9 mouse cellular contexts compared by ENCODE assay signal in the genomic region with DNA sequence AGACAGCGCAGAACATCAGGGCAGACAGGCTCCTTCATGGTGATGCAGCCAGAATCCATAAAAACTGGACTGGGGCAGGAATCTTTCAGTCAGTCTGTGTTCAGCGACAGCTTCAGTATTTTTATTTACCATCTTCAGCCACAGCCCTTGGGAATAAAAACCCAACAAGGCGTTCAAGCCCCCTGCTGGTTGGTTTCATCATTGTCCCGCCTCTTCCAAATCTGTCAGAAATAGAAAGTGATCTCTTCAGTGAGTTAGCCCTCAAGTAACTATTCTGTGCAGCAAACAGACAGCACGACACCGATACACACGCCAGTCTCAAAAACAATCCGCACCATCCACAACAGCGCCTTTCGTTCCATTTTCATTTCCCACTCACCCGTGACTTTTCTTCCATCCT. TPM values are rescaled to one million over a fixed set of nuclear protein-coding genes. Genes with fewer than 3 reads are reported as not detected.
A peak's percentile ranks its signal among the peaks of the same experiment; 100 is the strongest.
DNase-seq lines count a peak whose midpoint lies in the region; ATAC-seq and TF ChIP-seq lines count a peak whose summit lies in the region.
"Had no signal": no experiment of that assay in that cellular context is flagged by ENCODE, and none has a peak within 500 bp of the region (broad histone marks: within the 10 kb centered on the region; RNA-seq: fewer than 3 reads in every experiment).

No protein-coding gene starts in this region.

- no peak overlapping the region for H3K9ac ChIP-seq in heart, embryonic 11.5 days (ENCODE audit: low read depth, low read length)

- H3K27me3 ChIP-seq in heart, embryonic 11.5 days (ENCODE audit: control insufficient read depth, insufficient read depth, low read length): no peaks in the 10 kb centered on the region
- no peaks in the 10 kb centered on the region for H3K27me3 ChIP-seq in thymus, adult 2 months (ENCODE audit: control insufficient read depth, insufficient read depth, low read length)

- H3K9me3 ChIP-seq in heart, embryonic 11.5 days (replicated peaks; ENCODE audit: control insufficient read depth, low read length): no peaks in the 10 kb centered on the region

- H3K4me1 ChIP-seq in heart, embryonic 11.5 days (ENCODE audit: control insufficient read depth, insufficient read depth, low read length): peaks cover 9% of the 10 kb centered on the region; the same call in 1 of the 2 replicates
- no peaks in the 10 kb centered on the region for H3K4me1 ChIP-seq in thymus, adult 2 months (replicated peaks; ENCODE audit: control insufficient read depth, insufficient read depth, low read length)

- H3K4me3 ChIP-seq in heart, embryonic 11.5 days (ENCODE audit: low read depth, low read length): no peak overlapping the region
- no peak overlapping the region for H3K4me3 ChIP-seq in thymus, adult 2 months (ENCODE audit: control insufficient read depth, insufficient read depth, low read length)

- no peak overlapping the region for H3K4me2 ChIP-seq in heart, embryonic 11.5 days

- WGBS in heart, embryonic 11.5 days (ENCODE audit: insufficient replicate concordance): 73% methylated on average over 11 of the region's 11 CpGs
- 81% methylated on average over 11 of the region's 11 CpGs for WGBS in thymus, adult 2 months

- H3K36me3 ChIP-seq in heart, embryonic 11.5 days (ENCODE audit: control insufficient read depth, insufficient read depth, low read length): peaks cover 10% of the 10 kb centered on the region
- H3K36me3 ChIP-seq in thymus, adult 2 months (ENCODE audit: control insufficient read depth, insufficient read depth, low read length): peaks cover 59% of the 10 kb centered on the region

- no peak for TF ChIP-seq POLR2A in thymus, adult 2 months (IDR thresholded peaks at IDR 0.05; ENCODE audit: control insufficient read depth, extremely low read depth, insufficient read depth, low read length, poor library complexity)

- peak; percentile 55 to 74 for DNase-seq in heart, adult 18-20 months
- peak; percentile 13 for DNase-seq in thymus, adult 2 months
- DNase-seq in thymus, adult 18-20 months: no peak
- DNase-seq in frontal cortex, postnatal 25 days (ENCODE audit: low spot score in 2 of 2): peak; percentile 26 to 31
- peak; percentile 43 to 51 for DNase-seq in left cerebral cortex, adult 18-20 months (ENCODE audit: low spot score in 2 of 2)
- DNase-seq in right cerebral cortex, postnatal 10 days (ENCODE audit: low spot score in 2 of 2): peak; percentile 51 to 62
- DNase-seq in cerebellum, postnatal 36 days: no peak

- no peak for ATAC-seq in heart, embryonic 11.5 days (replicated peaks; ENCODE audit: insufficient number of reproducible peaks, low FRiP score, low TSS enrichment)

- H3K27ac ChIP-seq in heart, embryonic 11.5 days (ENCODE audit: low read depth, low read length): no peak overlapping the region
- H3K27ac ChIP-seq in thymus, adult 2 months (ENCODE audit: control insufficient read depth, insufficient read depth, low read length): no peak overlapping the region

- no peak for TF ChIP-seq CTCF in thymus, adult 2 months (IDR thresholded peaks at IDR 0.05; ENCODE audit: borderline replicate concordance, control insufficient read depth, extremely low read depth, insufficient read depth, low read length, poor library complexity)

RNA-seq across cellular contexts. Expression of gene Sftpb, which starts 14.6 kb away (rescaled TPM):
- not detected for total RNA-seq in heart, adult 18-20 months (2021)
- 0.23 TPM in 1 of 2 replicates, not detected in the other for polyA plus RNA-seq in heart, embryonic 11.5 days (2014; fragmentation: Nextera tagmentation; extraction: Ambion mirVana)
- polyA plus RNA-seq in thymus, adult 2 months (2012; rRNA removed): 2.5 and 6.6 TPM in 2 replicates
- not detected for total RNA-seq in left cerebral cortex, adult 18-20 months (2021)
- total RNA-seq: left cerebral cortex, adult 8-10 months had no signal

RNA-seq across cellular contexts. Expression of gene Usp39, which starts 26.0 kb away (rescaled TPM):
- 10 to 100 TPM; 15.9 to 16.1 TPM for total RNA-seq in heart, adult 18-20 months (2021)
- 51.4 and 54.5 TPM in 2 replicates for polyA plus RNA-seq in heart, embryonic 11.5 days (2014; fragmentation: Nextera tagmentation; extraction: Ambion mirVana)
- 35.6 and 40.3 TPM in 2 replicates for polyA plus RNA-seq in thymus, adult 2 months (2012; rRNA removed)
- total RNA-seq in left cerebral cortex, adult 18-20 months (2021): 10 to 100 TPM; 32.6 to 33.6 TPM

RNA-seq across cellular contexts. Expression of gene 0610030E20Rik, which starts 28.1 kb away (rescaled TPM):
- total RNA-seq in heart, adult 18-20 months (2021): 1 to 10 TPM; 8.4 to 8.5 TPM
- polyA plus RNA-seq in heart, embryonic 11.5 days (2014; fragmentation: Nextera tagmentation; extraction: Ambion mirVana): 12.9 and 17.4 TPM in 2 replicates
- polyA plus RNA-seq in thymus, adult 2 months (2012; rRNA removed): 42.2 and 42.3 TPM in 2 replicates
- 10 to 100 TPM; 17.1 to 17.7 TPM for total RNA-seq in left cerebral cortex, adult 18-20 months (2021)

RNA-seq across cellular contexts. Expression of gene Tmem150a, which starts 36.2 kb away (rescaled TPM):
- total RNA-seq in heart, adult 18-20 months (2021): 10 to 100 TPM; 20.0 to 22.6 TPM
- polyA plus RNA-seq in heart, embryonic 11.5 days (2014; fragmentation: Nextera tagmentation; extraction: Ambion mirVana): 14.8 and 15.1 TPM in 2 replicates
- polyA plus RNA-seq in thymus, adult 2 months (2012; rRNA removed): 14.4 and 19.4 TPM in 2 replicates
- 10 to 100 TPM in 1 of 2 experiments, 1 to 10 TPM in 1; 6.8 to 11.0 TPM for total RNA-seq in left cerebral cortex, adult 18-20 months (2021)

RNA-seq across cellular contexts. Expression of gene Rnf181, which starts 47.7 kb away (rescaled TPM):
- 10 to 100 TPM; 37.5 to 41.6 TPM for total RNA-seq in heart, adult 18-20 months (2021)
- 95.4 and 107 TPM in 2 replicates for polyA plus RNA-seq in heart, embryonic 11.5 days (2014; fragmentation: Nextera tagmentation; extraction: Ambion mirVana)
- polyA plus RNA-seq in thymus, adult 2 months (2012; rRNA removed): 90.7 and 98.9 TPM in 2 replicates
- total RNA-seq in left cerebral cortex, adult 18-20 months (2021): 10 to 100 TPM; 78.9 to 81.5 TPM

Comparison
In these comparisons a context has a peak if more than half of its experiments do, and no peak if none do; other contexts are left out.
1. DNase-seq: peak in heart, adult 18-20 months (2 of 2), thymus, adult 2 months (single experiment), frontal cortex, postnatal 25 days (2 of 2), left cerebral cortex, adult 18-20 months (2 of 2) and right cerebral cortex, postnatal 10 days (2 of 2); none in thymus, adult 18-20 months (0 of 2) and cerebellum, postnatal 36 days (0 of 2).